Mouse (Mus musculus) lung, postnatal 4 days (tissue): ENCODE data around the gene Igsf21.
A peak's percentile ranks its signal among the peaks of the same experiment; 100 is the strongest.

Experiments used
- DNase-seq, 2 experiments: peaks; one replicate each; pipeline ENCODE4 v3.0.0; 2021

The Igsf21 gene

DNA sequence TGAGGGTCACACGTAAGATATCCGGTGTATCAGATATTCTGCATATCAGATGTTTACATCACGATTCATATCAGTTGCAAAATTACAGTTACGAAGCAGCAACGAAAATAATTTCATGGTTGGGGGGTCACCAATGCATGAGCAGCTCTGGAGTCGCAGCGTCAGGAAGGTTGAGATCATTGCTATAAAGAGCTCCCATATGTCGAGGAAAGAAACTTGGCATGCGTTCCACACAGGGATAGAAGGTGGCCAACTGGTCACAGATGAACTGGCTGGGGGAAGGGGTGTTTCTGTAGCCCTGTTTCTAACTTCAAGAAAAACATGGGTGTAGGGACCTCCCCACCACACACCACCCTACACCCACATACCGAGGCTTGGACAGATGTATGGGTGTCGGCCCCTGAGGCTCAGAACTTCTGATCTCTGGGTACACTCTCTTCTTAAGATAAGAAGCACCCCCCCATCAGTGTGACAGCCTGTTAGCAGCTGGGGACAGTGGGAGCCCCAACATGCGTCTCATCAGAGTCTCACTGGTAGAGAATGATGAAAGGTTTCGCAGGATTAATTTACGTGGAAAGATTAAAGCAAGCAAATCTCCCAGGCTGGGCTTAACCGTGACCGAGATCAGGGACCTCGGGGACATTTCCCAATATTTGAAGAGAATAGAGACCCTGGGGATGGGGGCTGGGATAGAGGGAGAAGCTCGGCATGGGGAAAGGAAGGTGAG is 54.1 kb downstream of the Igsf21 start:
- DNase-seq = no peak

DNA sequence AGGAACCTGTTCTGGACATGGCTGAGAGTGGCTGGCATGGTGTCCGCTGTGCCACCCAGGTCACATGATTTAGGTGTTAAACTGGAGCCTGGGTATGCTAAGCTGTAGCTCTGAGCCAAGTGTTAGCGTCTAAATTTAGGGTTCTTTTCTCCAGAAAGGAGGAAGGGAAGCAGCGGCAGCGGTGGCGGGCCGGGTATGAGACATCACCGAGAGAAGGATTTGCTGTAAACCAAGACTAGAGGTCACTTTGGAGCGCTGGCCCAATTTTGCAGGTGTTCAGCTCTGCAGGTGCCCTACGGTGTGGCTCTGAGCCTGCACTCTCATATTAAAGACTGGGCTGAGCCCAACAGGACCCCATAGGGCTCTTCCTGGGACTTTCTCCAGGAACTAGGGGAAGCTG is 57.0 kb downstream of the Igsf21 start:
- no peak for DNase-seq

GRCm38 (mm10) chr4:140188626-140189025 is 58.0 kb downstream of the Igsf21 start:
- no peak for DNase-seq

GRCm38 (mm10) chr4:140187404-140188145 is 59.0 kb downstream of the Igsf21 start:
- DNase-seq = no peak

- no peak for DNase-seq
Observed at GRCm38 (mm10) chr4:140179576-140179975, 67.0 kb downstream of the Igsf21 start.

DNA sequence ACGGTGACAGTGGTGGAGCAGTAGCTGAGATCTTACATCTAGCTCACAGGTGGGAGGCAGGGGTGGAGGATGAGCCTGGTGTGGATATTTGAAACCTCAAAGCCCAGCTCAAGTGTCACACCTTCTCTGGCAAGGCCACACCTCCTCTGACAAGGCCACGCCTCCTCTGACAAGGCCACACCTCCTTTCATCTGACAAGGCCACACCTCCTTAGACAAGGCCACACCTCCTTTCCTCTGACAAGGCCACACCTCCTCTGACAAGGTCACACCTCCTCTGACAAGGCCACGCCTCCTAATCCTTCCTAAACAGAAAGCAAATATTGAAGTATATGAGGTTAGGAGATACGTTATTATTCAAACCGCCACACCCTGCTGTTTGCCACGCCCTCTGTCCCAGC is 69.5 kb downstream of the Igsf21 start:
- DNase-seq = no peak

DNA sequence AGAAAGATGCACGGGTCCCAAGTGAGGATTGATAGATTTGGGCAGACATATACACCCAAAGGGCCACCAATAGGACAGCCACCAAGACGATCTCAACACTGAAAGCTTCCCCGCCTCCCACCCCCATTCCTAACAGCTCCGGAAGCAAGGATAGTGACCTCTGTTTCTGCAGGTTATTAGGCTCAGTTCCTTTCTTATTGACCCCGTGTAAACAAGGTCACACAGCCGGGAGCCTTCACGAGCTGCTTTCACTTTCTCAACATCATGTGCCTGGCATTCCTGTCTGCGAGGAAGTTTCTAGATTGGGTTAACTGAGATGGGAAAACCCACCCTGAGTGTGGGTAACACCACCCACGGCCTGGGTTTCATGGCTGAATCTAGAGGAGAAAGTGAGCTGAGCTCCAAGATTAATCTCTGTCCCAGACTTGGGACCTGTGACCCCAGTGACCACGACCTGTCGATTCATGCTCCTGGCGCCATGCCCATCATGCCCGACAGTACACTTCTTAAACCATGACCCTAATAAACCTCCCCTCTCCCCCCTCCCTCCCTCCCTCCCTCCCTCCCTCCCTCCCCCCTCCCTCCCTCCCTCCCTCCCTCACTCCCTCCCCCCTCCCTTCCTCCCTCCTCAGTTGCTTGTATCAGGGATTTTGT is 72.7 kb downstream of the Igsf21 start:
- no peak for DNase-seq

GRCm38 (mm10) chr4:140173084-140173483 is 73.5 kb downstream of the Igsf21 start:
- DNase-seq = no peak

- no peak for DNase-seq
Observed at GRCm38 (mm10) chr4:140171917-140172316, 74.7 kb downstream of the Igsf21 start.

DNA sequence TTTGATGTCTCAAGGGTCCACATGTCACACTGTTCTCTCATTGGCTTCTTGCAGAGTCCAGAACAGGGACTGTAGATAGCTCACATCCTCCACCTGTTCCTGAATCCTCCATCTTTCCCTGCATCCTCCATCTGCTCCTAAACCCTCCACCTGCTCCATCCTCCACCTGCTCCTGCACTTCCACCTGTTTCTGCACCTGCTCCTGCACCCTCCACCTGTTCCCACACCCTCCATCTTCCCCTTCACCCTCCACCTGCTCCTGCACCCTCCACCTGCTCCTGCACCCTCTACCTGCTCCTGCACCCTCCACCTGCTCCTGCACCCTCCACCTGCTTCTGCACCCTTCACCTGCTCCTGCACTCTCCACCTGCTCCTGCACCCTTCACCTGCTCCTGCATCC is 75.4 kb downstream of the Igsf21 start:
- DNase-seq = no peak

GRCm38 (mm10) chr4:140165851-140166250 is 80.7 kb downstream of the Igsf21 start:
- DNase-seq = no peak

DNA sequence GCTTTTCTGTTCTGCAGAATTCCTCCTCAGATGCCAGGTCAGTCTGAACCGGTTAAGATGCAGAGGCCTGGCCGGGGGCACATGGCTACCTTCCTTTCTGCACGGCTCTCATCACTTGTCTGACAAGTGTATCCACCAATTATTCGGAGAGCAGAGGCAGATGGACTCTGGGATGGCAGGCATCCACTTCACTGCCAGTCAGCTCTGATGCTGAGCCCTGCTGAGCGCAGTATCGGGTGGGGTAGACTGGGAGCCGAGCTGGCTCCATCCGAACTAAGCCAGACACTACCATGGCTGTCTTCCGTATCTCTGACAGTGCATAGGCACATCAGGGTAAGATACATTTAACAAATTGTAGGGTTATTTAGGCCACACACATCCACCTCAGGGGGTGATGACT is 81.9 kb downstream of the Igsf21 start:
- no peak for DNase-seq

GRCm38 (mm10) chr4:140159617-140160016 is 87.0 kb downstream of the Igsf21 start:
- DNase-seq = no peak

- no peak for DNase-seq
Observed at GRCm38 (mm10) chr4:140154899-140155463, 91.6 kb downstream of the Igsf21 start.

DNA sequence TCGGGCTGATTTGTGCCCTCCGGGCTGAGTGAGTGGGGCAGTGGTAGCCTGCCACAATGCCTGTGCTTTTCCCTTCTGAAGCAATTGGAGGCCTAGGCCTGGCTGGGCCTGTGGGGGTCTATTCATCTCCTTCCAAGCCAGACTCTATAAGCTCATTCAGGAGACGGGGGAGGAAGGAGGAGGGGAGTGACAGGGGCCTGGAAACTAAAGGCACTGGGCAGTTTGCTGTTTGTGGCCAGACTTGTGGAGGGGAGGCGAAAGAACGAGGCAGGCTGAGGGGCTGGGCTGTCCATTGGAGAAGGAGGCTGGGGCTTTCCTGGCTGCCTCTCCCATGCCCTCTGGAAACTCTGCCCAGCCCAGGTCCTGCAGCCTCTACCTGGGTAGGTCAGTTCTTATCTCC is 92.1 kb downstream of the Igsf21 start:
- no peak for DNase-seq

DNA sequence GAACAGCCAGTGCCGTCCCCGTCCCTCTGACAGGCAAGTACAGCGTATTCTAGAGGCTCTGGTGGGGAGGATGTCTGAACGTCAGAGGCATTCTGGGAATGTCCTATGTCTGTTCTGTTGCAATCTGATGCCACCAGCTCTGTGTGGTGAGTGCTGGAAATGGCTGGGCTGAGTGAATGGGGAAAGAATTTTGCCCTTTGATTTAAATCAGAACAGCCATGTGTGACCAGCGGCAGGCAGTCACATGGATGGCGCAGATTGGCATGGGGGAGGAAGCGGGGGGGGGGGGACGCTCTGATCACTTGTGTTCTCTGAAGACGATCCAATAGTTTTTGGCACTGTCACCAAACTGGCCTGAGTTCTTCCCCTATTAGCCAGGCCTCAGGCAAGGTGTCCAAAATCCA is 92.9 kb downstream of the Igsf21 start:
- no peak for DNase-seq

- DNase-seq = peak in 1 of 2 experiments; percentile 25
Observed at GRCm38 (mm10) chr4:140153101-140153500, 93.5 kb downstream of the Igsf21 start.

GRCm38 (mm10) chr4:140149706-140150105 is 96.9 kb downstream of the Igsf21 start:
- no peak for DNase-seq

GRCm38 (mm10) chr4:140147857-140148695 is 98.5 kb downstream of the Igsf21 start:
- no peak for DNase-seq

DNA sequence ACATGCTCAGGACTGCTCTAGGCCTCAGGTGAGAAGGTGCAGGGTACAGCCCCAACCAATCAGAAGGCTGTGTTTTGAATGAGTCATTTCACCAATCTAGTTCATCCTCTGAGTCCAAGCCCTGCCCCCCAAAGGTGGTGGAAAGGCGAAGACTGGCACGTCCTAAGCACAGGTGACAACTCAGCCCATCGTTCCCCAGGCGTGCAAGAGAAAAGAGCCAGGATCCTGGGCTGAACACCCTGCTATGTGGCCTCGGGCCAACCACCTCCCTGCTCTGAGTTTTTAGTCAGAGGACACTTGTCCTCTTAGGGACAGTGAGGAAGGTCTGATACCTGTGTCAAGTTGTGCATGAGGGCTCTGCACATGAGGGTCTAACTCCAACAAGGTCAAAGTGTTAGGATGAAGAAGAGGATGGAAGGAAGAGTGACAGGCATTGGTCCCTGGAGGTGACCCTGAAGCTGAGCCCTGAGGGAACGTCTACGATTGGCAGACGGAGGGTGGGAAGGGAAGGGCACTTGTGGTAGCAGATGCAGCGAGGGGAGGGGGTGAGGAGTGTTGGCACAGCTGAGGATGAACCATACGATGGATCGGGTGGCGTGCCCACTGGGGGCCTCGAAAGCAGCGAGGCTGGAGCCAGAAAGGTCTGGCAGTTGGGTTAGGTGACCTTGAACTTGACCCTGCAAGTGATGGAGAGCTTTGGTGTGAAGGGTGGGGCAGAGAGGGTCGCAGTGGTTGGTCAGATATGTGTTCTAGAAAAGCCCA is 99.3 kb downstream of the Igsf21 start:
- DNase-seq = no peak

DNA sequence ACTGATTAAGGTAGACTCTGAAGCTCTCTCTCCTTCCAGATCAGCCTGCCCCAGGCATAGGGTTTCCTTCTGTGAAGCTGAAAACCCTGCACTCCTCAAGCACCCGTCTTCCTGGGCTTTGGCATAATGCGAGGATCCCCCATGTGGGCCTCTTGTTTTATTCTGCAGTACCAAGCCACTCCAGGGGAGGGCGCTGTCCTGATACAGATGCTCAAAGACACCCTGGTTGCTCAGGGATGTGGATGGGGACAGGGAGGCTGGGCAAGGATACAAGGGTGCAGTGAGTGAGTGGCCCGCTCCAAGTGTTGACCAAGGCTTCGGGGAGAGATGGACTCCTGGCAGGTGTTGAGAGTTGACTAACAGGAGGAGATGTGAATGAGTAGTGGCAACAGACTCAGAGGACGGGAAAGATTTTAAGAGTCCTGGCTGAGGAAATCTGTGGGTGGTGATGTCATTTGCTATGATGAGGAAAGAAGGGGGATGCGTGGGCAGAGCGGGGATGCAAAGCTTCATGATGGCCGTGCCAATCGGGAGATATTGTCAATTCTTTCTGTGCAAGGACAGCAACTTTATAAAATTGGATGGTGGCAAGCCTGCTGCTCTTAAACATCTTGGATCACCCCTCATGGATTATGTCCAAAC is 102.6 kb downstream of the Igsf21 start:
- DNase-seq = no peak
